Mouse (Mus musculus) right cerebral cortex, adult 2 months (tissue): Measurements from ENCODE around the gene Olfr1098.

Experiments used
- DNase-seq, 2 experiments: peaks; one replicate each; pipeline ENCODE4 v3.0.0; 2021 to 2022; ENCODE audit warnings: low spot score in 2 of 2

Gene Olfr1098

GRCm38 (mm10) chr2:86924445-86924844, at the start of gene Olfr1098:
Gene Olfr1098, minus strand, starts transcription at chr2:86924545.
- DNase-seq, result no peak

- DNase-seq, result no peak
Observed at GRCm38 (mm10) chr2:86960593-86960992, 36.2 kb upstream of the Olfr1098 start, which contains the start of gene Olfr1099. Gene Olfr1099, minus strand, starts transcription at chr2:86960693.

- DNase-seq, result peak; percentile 2 to 10
Observed at GRCm38 (mm10) chr2:86926557-86926956, 2.2 kb upstream of the Olfr1098 start.

- no peak for DNase-seq
Observed at GRCm38 (mm10) chr2:86905647-86906046, 18.7 kb downstream of the Olfr1098 start.

- DNase-seq, result no peak
Observed at GRCm38 (mm10) chr2:86892116-86892515, 32.2 kb downstream of the Olfr1098 start, which contains the start of gene Olfr1097. Gene Olfr1097, minus strand, starts transcription at chr2:86892216.

GRCm38 (mm10) chr2:86874702-86875101, 49.6 kb downstream of the Olfr1098 start, which contains the start of gene Gm13723:
Gene Gm13723, minus strand, starts transcription at chr2:86874802.
- no peak for DNase-seq
